12 mouse cellular contexts compared by ENCODE assay signal in the genomic region with DNA sequence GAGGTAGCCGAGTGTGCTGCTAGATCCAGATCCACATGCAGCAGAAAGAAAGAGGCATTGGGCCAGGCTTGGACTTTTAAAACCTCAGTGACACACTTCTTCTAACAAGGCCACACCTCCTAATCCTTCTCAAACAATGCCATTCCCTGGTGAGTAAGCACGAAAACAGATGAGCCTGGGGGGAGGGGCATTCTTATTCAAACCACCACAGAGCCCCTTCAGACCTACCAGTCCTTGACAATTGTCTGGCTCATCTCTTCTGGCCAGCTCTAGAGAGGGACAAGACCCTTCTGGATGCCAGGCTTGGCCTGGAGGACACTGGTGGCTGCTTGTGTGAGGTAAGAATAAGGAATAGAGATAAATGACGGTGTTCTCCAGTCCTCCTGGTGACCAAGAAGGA. TPM values are rescaled to one million over a fixed set of nuclear protein-coding genes. Genes with fewer than 3 reads are reported as not detected.
DNase-seq lines count a peak whose midpoint lies in the region; ATAC-seq and TF ChIP-seq lines count a peak whose summit lies in the region.
"Had no signal": no experiment of that assay in that cellular context is flagged by ENCODE, and none has a peak within 500 bp of the region (broad histone marks: within the 10 kb centered on the region; RNA-seq: fewer than 3 reads in every experiment).

No protein-coding gene starts in this region.

- H3K4me2 ChIP-seq in forebrain, embryonic 15.5 days (replicated peaks), result no peak overlapping the region
- H3K4me2 ChIP-seq in forebrain, embryonic 12.5 days, result no peak overlapping the region
- no peak overlapping the region for H3K4me2 ChIP-seq in kidney, postnatal 0 days (ENCODE audit: low read length)
- H3K4me2 ChIP-seq in hindbrain, embryonic 14.5 days (replicated peaks), result no peak overlapping the region
- H3K4me2 ChIP-seq: embryonic facial prominence, embryonic 12.5 days; liver, embryonic 11.5 days; midbrain, embryonic 12.5 days had no signal

- no peaks in the 10 kb centered on the region for H3K27me3 ChIP-seq in forebrain, embryonic 15.5 days
- no peaks in the 10 kb centered on the region for H3K27me3 ChIP-seq in forebrain, embryonic 12.5 days
- H3K27me3 ChIP-seq in kidney, postnatal 0 days (ENCODE audit: insufficient read depth, low read length), result no peaks in the 10 kb centered on the region
- H3K27me3 ChIP-seq in hindbrain, embryonic 14.5 days (ENCODE audit: control insufficient read depth, insufficient read depth, low read length), result no peaks in the 10 kb centered on the region
- H3K27me3 ChIP-seq: embryonic facial prominence, embryonic 12.5 days had no signal

- H3K27ac ChIP-seq in forebrain, embryonic 15.5 days (replicated peaks), result peak overlapping the region; percentile 64
- no peak overlapping the region for H3K27ac ChIP-seq in forebrain, embryonic 12.5 days
- H3K27ac ChIP-seq in kidney, postnatal 0 days, result 0 out of 2 replicates have a peak overlapping the region, but pooled peaks have one; percentile 34
- no peak overlapping the region for H3K27ac ChIP-seq in hindbrain, embryonic 14.5 days
- H3K27ac ChIP-seq: embryonic facial prominence, embryonic 12.5 days; midbrain, embryonic 12.5 days had no signal

- no peaks in the 10 kb centered on the region for H3K9me3 ChIP-seq in forebrain, embryonic 15.5 days
- H3K9me3 ChIP-seq in forebrain, embryonic 12.5 days, result no peaks in the 10 kb centered on the region
- no peaks in the 10 kb centered on the region for H3K9me3 ChIP-seq in kidney, postnatal 0 days (replicated peaks; ENCODE audit: low read length)
- H3K9me3 ChIP-seq in hindbrain, embryonic 14.5 days (ENCODE audit: control insufficient read depth, low read length), result no peaks in the 10 kb centered on the region
- H3K9me3 ChIP-seq: embryonic facial prominence, embryonic 12.5 days; midbrain, embryonic 12.5 days had no signal

- TF ChIP-seq CTCF in kidney, postnatal 0 days (IDR thresholded peaks at IDR 0.05; ENCODE audit: low read depth), result no peak

- H3K9ac ChIP-seq in forebrain, embryonic 15.5 days (replicated peaks), result no peak overlapping the region
- no peak overlapping the region for H3K9ac ChIP-seq in forebrain, embryonic 12.5 days
- H3K9ac ChIP-seq in kidney, postnatal 0 days (ENCODE audit: low read depth, low read length), result no peak overlapping the region
- no peak overlapping the region for H3K9ac ChIP-seq in hindbrain, embryonic 14.5 days
- H3K9ac ChIP-seq: embryonic facial prominence, embryonic 12.5 days; midbrain, embryonic 12.5 days had no signal

- H3K4me3 ChIP-seq in forebrain, embryonic 15.5 days, result no peak overlapping the region
- H3K4me3 ChIP-seq in forebrain, embryonic 12.5 days (replicated peaks), result no peak overlapping the region
- H3K4me3 ChIP-seq in kidney, postnatal 0 days (replicated peaks; ENCODE audit: low read depth, low read length), result no peak overlapping the region
- no peak overlapping the region for H3K4me3 ChIP-seq in hindbrain, embryonic 14.5 days (replicated peaks; ENCODE audit: low read length)
- H3K4me3 ChIP-seq: embryonic facial prominence, embryonic 12.5 days; midbrain, embryonic 12.5 days had no signal

- DNase-seq in kidney, postnatal 0 days (ENCODE audit: low spot score), result no peak
- DNase-seq in kidney, postnatal 10 days, result no peak
- DNase-seq in B cell, adult 2 months, result peak; percentile 35 to 49
- no peak for DNase-seq in hindbrain, embryonic 14.5 days (ENCODE audit: low spot score)
- DNase-seq in urinary bladder, postnatal 4 days (ENCODE audit: low spot score in 2 of 2), result no peak
- no peak for DNase-seq in left cerebral cortex, postnatal 36 days (ENCODE audit: low spot score in 2 of 2)

- ATAC-seq in forebrain, embryonic 15.5 days (replicated peaks), result no peak
- no peak for ATAC-seq in forebrain, embryonic 12.5 days (ENCODE audit: low FRiP score)
- ATAC-seq in kidney, postnatal 0 days (replicated peaks; ENCODE audit: low FRiP score, low read depth), result no peak
- peak; percentile 21; the same call in 1 of the 2 replicates for ATAC-seq in hindbrain, embryonic 14.5 days (ENCODE audit: low FRiP score)
- ATAC-seq: intestine, postnatal 0 days had no signal

- H3K4me1 ChIP-seq in forebrain, embryonic 15.5 days, result peaks cover 63% of the 10 kb centered on the region
- H3K4me1 ChIP-seq in forebrain, embryonic 12.5 days, result peaks cover 62% of the 10 kb centered on the region
- H3K4me1 ChIP-seq in kidney, postnatal 0 days (replicated peaks; ENCODE audit: insufficient read depth, low read length), result peaks cover 47% of the 10 kb centered on the region
- H3K4me1 ChIP-seq in hindbrain, embryonic 14.5 days (replicated peaks; ENCODE audit: control insufficient read depth, insufficient read depth, low read length), result peaks cover 45% of the 10 kb centered on the region

- 38% methylated on average over 3 of the region's 3 CpGs for WGBS in forebrain, embryonic 15.5 days
- WGBS in forebrain, embryonic 12.5 days, result 71% methylated on average over 3 of the region's 3 CpGs
- WGBS in kidney, postnatal 0 days, result 83% methylated on average over 3 of the region's 3 CpGs
- 62% methylated on average over 3 of the region's 3 CpGs for WGBS in hindbrain, embryonic 14.5 days

- no peaks in the 10 kb centered on the region for H3K36me3 ChIP-seq in forebrain, embryonic 15.5 days
- peaks cover 8% of the 10 kb centered on the region for H3K36me3 ChIP-seq in forebrain, embryonic 12.5 days (replicated peaks)
- no peaks in the 10 kb centered on the region for H3K36me3 ChIP-seq in kidney, postnatal 0 days (ENCODE audit: insufficient read depth, low read length)
- H3K36me3 ChIP-seq in hindbrain, embryonic 14.5 days (replicated peaks; ENCODE audit: control insufficient read depth, insufficient read depth), result no peaks in the 10 kb centered on the region

- intact Hi-C loops in left cerebral cortex, postnatal 36 days (cut with DNase I), result no loop called here

RNA-seq across cellular contexts. Expression of gene Elmsan1, which starts 32.1 kb away (rescaled TPM):
- polyA plus RNA-seq in forebrain, embryonic 15.5 days (2015; fragmentation: Nextera tagmentation; extraction: Ambion mirVana), result 4.3 and 5.0 TPM in 2 replicates
- 6.8 and 7.8 TPM in 2 replicates for polyA plus RNA-seq in forebrain, embryonic 12.5 days (2016; fragmentation: Nextera tagmentation; extraction: Ambion mirVana)
- polyA plus RNA-seq in kidney, postnatal 0 days (2015; fragmentation: Nextera tagmentation; extraction: Ambion mirVana), result 4.8 and 5.8 TPM in 2 replicates
- 4.4 and 4.8 TPM in 2 replicates for polyA plus RNA-seq in hindbrain, embryonic 14.5 days (2014; fragmentation: Nextera tagmentation; extraction: Ambion mirVana)
- total RNA-seq in left cerebral cortex, postnatal 36 days (2021), result 10 to 100 TPM; 17.2 to 18.5 TPM

RNA-seq across cellular contexts. Expression of gene Pnma1, which starts 38.2 kb away (rescaled TPM):
- polyA plus RNA-seq in forebrain, embryonic 15.5 days (2015; fragmentation: Nextera tagmentation; extraction: Ambion mirVana), result 6.0 and 6.5 TPM in 2 replicates
- polyA plus RNA-seq in forebrain, embryonic 12.5 days (2016; fragmentation: Nextera tagmentation; extraction: Ambion mirVana), result 2.8 and 3.4 TPM in 2 replicates
- polyA plus RNA-seq in kidney, postnatal 0 days (2015; fragmentation: Nextera tagmentation; extraction: Ambion mirVana), result 0.33 and 0.50 TPM in 2 replicates
- 3.2 and 4.1 TPM in 2 replicates for polyA plus RNA-seq in hindbrain, embryonic 14.5 days (2014; fragmentation: Nextera tagmentation; extraction: Ambion mirVana)
- total RNA-seq in left cerebral cortex, postnatal 36 days (2021), result 1 to 10 TPM; 3.6 to 6.0 TPM

Comparison
In these comparisons a context has a peak if more than half of its experiments do, and no peak if none do; other contexts are left out.
1. H3K27ac ChIP-seq: peak in forebrain, embryonic 15.5 days (single experiment) and kidney, postnatal 0 days (single experiment); none in forebrain, embryonic 12.5 days (single experiment) and hindbrain, embryonic 14.5 days (single experiment).
2. DNase-seq: peak in B cell, adult 2 months (2 of 2); none in kidney, postnatal 0 days (single experiment), kidney, postnatal 10 days (single experiment), hindbrain, embryonic 14.5 days (single experiment), urinary bladder, postnatal 4 days (0 of 2) and left cerebral cortex, postnatal 36 days (0 of 2).